ENCODE assay signal across 8 mouse cellular contexts in the genomic region with DNA sequence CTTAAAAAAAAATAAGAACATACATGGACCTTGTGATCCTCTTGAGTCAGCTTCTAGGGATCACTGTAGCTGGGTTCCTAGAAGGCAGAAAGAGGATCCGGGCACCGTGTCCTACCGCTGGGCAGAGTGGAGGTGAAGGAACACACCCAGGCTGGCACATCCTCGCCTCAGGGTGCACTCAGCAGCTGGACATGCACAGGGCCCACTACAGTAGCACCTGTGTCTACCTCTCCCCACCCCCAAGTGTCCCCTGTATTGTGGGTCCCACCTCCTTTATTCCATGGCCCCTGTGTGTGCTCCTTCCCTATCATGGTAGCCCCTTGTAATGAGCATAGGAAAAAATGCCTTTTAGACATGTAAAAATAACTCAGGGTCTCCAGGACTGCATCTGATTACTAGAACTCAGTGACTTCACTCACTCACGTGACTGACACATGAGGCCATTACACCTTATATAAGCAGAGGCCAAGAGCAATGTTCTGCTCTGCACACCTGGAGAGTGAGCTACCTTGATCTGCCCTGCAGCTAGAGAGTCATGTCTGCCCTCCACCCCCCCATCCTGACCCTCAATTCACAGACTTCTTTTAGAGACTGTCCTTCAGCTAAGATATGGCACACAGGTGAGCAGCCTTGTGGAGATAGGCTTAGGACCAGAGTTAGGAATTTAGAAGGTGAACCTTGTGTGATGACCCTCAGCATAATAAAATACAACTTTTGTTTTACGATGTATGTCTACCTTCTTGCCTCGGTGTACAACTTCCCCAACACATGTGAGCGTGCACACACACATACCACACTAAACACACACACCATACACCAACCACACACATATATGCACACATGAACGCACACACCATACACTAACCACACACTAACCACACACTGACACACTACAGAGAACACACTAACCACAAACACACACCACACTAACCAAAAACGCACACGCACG. TPM values are rescaled to one million over a fixed set of nuclear protein-coding genes. Genes with fewer than 3 reads are reported as not detected.
DNase-seq lines count a peak whose midpoint lies in the region; ATAC-seq and TF ChIP-seq lines count a peak whose summit lies in the region.

No protein-coding gene starts in this region.

- H3K4me3 ChIP-seq in layer of hippocampus, adult 2 months: peak overlapping the region; percentile 39; the same call in 1 of the 2 replicates
- no peak overlapping the region for H3K4me3 ChIP-seq in embryonic facial prominence, embryonic 11.5 days (ENCODE audit: low read depth, low read length)
- no peak overlapping the region; the same call in 1 of the 2 replicates for H3K4me3 ChIP-seq in intestine, embryonic 15.5 days (replicated peaks)
- H3K4me3 ChIP-seq in myocyte: no peak overlapping the region

- H3K27ac ChIP-seq in layer of hippocampus, adult 2 months: peak overlapping the region; percentile 73; the same call in 1 of the 2 replicates
- H3K27ac ChIP-seq in embryonic facial prominence, embryonic 11.5 days (replicated peaks; ENCODE audit: low read depth, low read length): no peak overlapping the region
- 0 out of 2 replicates have a peak overlapping the region, but pooled peaks have one; percentile 57 for H3K27ac ChIP-seq in intestine, embryonic 15.5 days

- no peak for TF ChIP-seq CTCF in layer of hippocampus, adult 2 months (conservative IDR thresholded peaks at IDR 0.05)

- H3K36me3 ChIP-seq in embryonic facial prominence, embryonic 11.5 days (replicated peaks; ENCODE audit: control insufficient read depth, insufficient read depth, low read depth, low read length): no peaks in the 10 kb centered on the region
- no peaks in the 10 kb centered on the region for H3K36me3 ChIP-seq in intestine, embryonic 15.5 days
- H3K36me3 ChIP-seq in myocyte (ENCODE audit: control insufficient read depth, insufficient read depth): no peaks in the 10 kb centered on the region

- 78% methylated on average over 12 of the region's 12 CpGs for WGBS in embryonic facial prominence, embryonic 11.5 days
- WGBS in intestine, embryonic 15.5 days: 72% methylated on average over 12 of the region's 12 CpGs

- H3K79me2 ChIP-seq in myocyte (ENCODE audit: control insufficient read depth, insufficient read depth): no peaks in the 10 kb centered on the region

- 0 out of 2 replicates have a peak, but pooled peaks have one; percentile 5 for ATAC-seq in embryonic facial prominence, embryonic 11.5 days (replicated peaks; ENCODE audit: insufficient number of reproducible peaks, low FRiP score, low TSS enrichment, low read depth)
- no peak for ATAC-seq in intestine, embryonic 15.5 days
- ATAC-seq in megakaryocyte-erythroid progenitor cell, adult 5-6 weeks (replicated peaks; ENCODE audit: low FRiP score, low TSS enrichment, poor library complexity, severe bottlenecking): no peak

- H3K9me3 ChIP-seq in embryonic facial prominence, embryonic 11.5 days (replicated peaks; ENCODE audit: control insufficient read depth, low read length): no peaks in the 10 kb centered on the region
- no peaks in the 10 kb centered on the region for H3K9me3 ChIP-seq in intestine, embryonic 15.5 days

- DNase-seq in layer of hippocampus, adult 2 months (ENCODE audit: low spot score in 2 of 2): no peak
- no peak for DNase-seq in layer of hippocampus, adult 9-10 months (ENCODE audit: low spot score)
- DNase-seq in embryonic facial prominence, embryonic 11.5 days (ENCODE audit: low spot score): no peak
- DNase-seq in right cerebral cortex, adult 2 months (ENCODE audit: low spot score in 2 of 2): no peak
- no peak for DNase-seq in spleen, postnatal 36 days (ENCODE audit: low spot score in 2 of 2)

- peaks cover 4% of the 10 kb centered on the region for H3K4me1 ChIP-seq in embryonic facial prominence, embryonic 11.5 days (ENCODE audit: control insufficient read depth, insufficient read depth, low read length)
- peaks cover 34% of the 10 kb centered on the region for H3K4me1 ChIP-seq in intestine, embryonic 15.5 days (replicated peaks)

- no peak overlapping the region for H3ac ChIP-seq in myocyte (ENCODE audit: control insufficient read depth, insufficient read length)

- no peak overlapping the region for H3K9ac ChIP-seq in embryonic facial prominence, embryonic 11.5 days (replicated peaks; ENCODE audit: low read length)
- no peak overlapping the region for H3K9ac ChIP-seq in intestine, embryonic 15.5 days

- TF ChIP-seq POLR2A in myocyte (IDR thresholded peaks at IDR 0.05; ENCODE audit: insufficient read length, low read depth): no peak

- H3K4me2 ChIP-seq in embryonic facial prominence, embryonic 11.5 days (ENCODE audit: low read depth, low read length): no peak overlapping the region
- peak overlapping the region; percentile 64 for H3K4me2 ChIP-seq in intestine, embryonic 15.5 days (replicated peaks)
- H3K4me2 ChIP-seq in myocyte (ENCODE audit: low read depth): peak overlapping the region; percentile 53

- H3K27me3 ChIP-seq in embryonic facial prominence, embryonic 11.5 days (ENCODE audit: control insufficient read depth, insufficient read depth, low read length): no peaks in the 10 kb centered on the region
- H3K27me3 ChIP-seq in intestine, embryonic 15.5 days (replicated peaks): no peaks in the 10 kb centered on the region
- no peaks in the 10 kb centered on the region for H3K27me3 ChIP-seq in myocyte (ENCODE audit: control insufficient read depth, insufficient read depth, insufficient read length)

TF ChIP-seq in myocyte, 11 proteins besides CTCF, POLR2A, EP300 and RAD21:
- TF ChIP-seq USF1 (IDR thresholded peaks at IDR 0.05; ENCODE audit: low read depth) (no peak), E2F4 (IDR thresholded peaks at IDR 0.05; ENCODE audit: insufficient read depth) (no peak), MYOD1 (IDR thresholded peaks at IDR 0.05; ENCODE audit: control insufficient read depth in 1 of 3, insufficient read length in 2 of 3, low read depth in 2 of 3) (no peak), CEBPB (IDR thresholded peaks at IDR 0.05; ENCODE audit: insufficient read depth, poor library complexity, severe bottlenecking) (no peak), REST (IDR thresholded peaks at IDR 0.05; ENCODE audit: insufficient read depth, insufficient read length) (no peak), TCF12 (IDR thresholded peaks at IDR 0.05; ENCODE audit: insufficient read depth, poor library complexity, severe bottlenecking) (no peak), TCF3 (IDR thresholded peaks at IDR 0.05; ENCODE audit: insufficient read length, low read depth) (no peak), SRF (IDR thresholded peaks at IDR 0.05; ENCODE audit: control insufficient read depth, insufficient read length, low read depth) (no peak), MYOG (IDR thresholded peaks at IDR 0.05; ENCODE audit: control insufficient read depth in 1 of 3, insufficient read depth in 1 of 3, insufficient read length in 2 of 3, low read depth in 2 of 3) (no peak), POLR2AphosphoS2 (IDR thresholded peaks at IDR 0.05; ENCODE audit: insufficient read length, low read depth) (no peak), MAX (IDR thresholded peaks at IDR 0.05; ENCODE audit: low read depth) (no peak)
TF ChIP-seq in myocyte: peak in this region for 0.

RNA-seq across cellular contexts. Expression of gene BC025920, which starts 1.8 kb away (rescaled TPM):
- 1 to 10 TPM; 4.2 to 5.0 TPM for total RNA-seq in layer of hippocampus, adult 2 months (2021)
- 0.52 and 0.70 TPM in 2 replicates for polyA plus RNA-seq in embryonic facial prominence, embryonic 11.5 days (2014; fragmentation: Nextera tagmentation; extraction: Ambion mirVana)
- 0.85 and 1.00 TPM in 2 replicates for polyA plus RNA-seq in intestine, embryonic 15.5 days (2015; fragmentation: Nextera tagmentation; extraction: Ambion mirVana)
- polyA plus RNA-seq in myocyte (2012; fragmentation: generic; extraction: Trizol): 0.78 TPM
- 3.4 and 4.5 TPM in 2 replicates for total RNA-seq in megakaryocyte-erythroid progenitor cell, adult 5-6 weeks (2014; fragmentation: Nextera tagmentation)
- 2.8 and 4.6 TPM in 2 replicates for total RNA-seq in megakaryocyte-erythroid progenitor cell, adult 5-6 weeks (2017)

RNA-seq across cellular contexts. Expression of gene Tle6, which starts 3.4 kb away (rescaled TPM):
- 1 to 10 TPM; 4.1 to 5.0 TPM for total RNA-seq in layer of hippocampus, adult 2 months (2021)
- 7.1 and 10.7 TPM in 2 replicates for polyA plus RNA-seq in embryonic facial prominence, embryonic 11.5 days (2014; fragmentation: Nextera tagmentation; extraction: Ambion mirVana)
- polyA plus RNA-seq in intestine, embryonic 15.5 days (2015; fragmentation: Nextera tagmentation; extraction: Ambion mirVana): 19.9 and 26.0 TPM in 2 replicates
- polyA plus RNA-seq in myocyte (2012; fragmentation: generic; extraction: Trizol): 15.3 TPM
- total RNA-seq in megakaryocyte-erythroid progenitor cell, adult 5-6 weeks (2014; fragmentation: Nextera tagmentation): 7.9 and 14.3 TPM in 2 replicates
- total RNA-seq in megakaryocyte-erythroid progenitor cell, adult 5-6 weeks (2017): 3.5 and 14.3 TPM in 2 replicates

RNA-seq across cellular contexts. Expression of gene Sirt6, which starts 23.3 kb away (rescaled TPM):
- total RNA-seq in layer of hippocampus, adult 2 months (2021): 10 to 100 TPM; 29.7 to 31.4 TPM
- polyA plus RNA-seq in embryonic facial prominence, embryonic 11.5 days (2014; fragmentation: Nextera tagmentation; extraction: Ambion mirVana): 37.8 and 39.8 TPM in 2 replicates
- polyA plus RNA-seq in intestine, embryonic 15.5 days (2015; fragmentation: Nextera tagmentation; extraction: Ambion mirVana): 28.9 and 33.3 TPM in 2 replicates
- polyA plus RNA-seq in myocyte (2012; fragmentation: generic; extraction: Trizol): 28.0 TPM
- total RNA-seq in megakaryocyte-erythroid progenitor cell, adult 5-6 weeks (2014; fragmentation: Nextera tagmentation): 13.7 and 18.3 TPM in 2 replicates
- total RNA-seq in megakaryocyte-erythroid progenitor cell, adult 5-6 weeks (2017): 2.1 and 5.5 TPM in 2 replicates

RNA-seq across cellular contexts. Expression of gene Ankrd24, which starts 24.0 kb away (rescaled TPM):
- 10 to 100 TPM; 33.6 to 38.6 TPM for total RNA-seq in layer of hippocampus, adult 2 months (2021)
- polyA plus RNA-seq in embryonic facial prominence, embryonic 11.5 days (2014; fragmentation: Nextera tagmentation; extraction: Ambion mirVana): 3.2 and 4.1 TPM in 2 replicates
- 8.4 and 9.8 TPM in 2 replicates for polyA plus RNA-seq in intestine, embryonic 15.5 days (2015; fragmentation: Nextera tagmentation; extraction: Ambion mirVana)
- 11.8 TPM for polyA plus RNA-seq in myocyte (2012; fragmentation: generic; extraction: Trizol)
- total RNA-seq in megakaryocyte-erythroid progenitor cell, adult 5-6 weeks (2014; fragmentation: Nextera tagmentation): 7.7 and 10.4 TPM in 2 replicates
- 2.1 and 3.0 TPM in 2 replicates for total RNA-seq in megakaryocyte-erythroid progenitor cell, adult 5-6 weeks (2017)

RNA-seq across cellular contexts. Expression of gene Tle2, which starts 29.9 kb away (rescaled TPM):
- total RNA-seq in layer of hippocampus, adult 2 months (2021): 10 to 100 TPM; 34.0 to 46.8 TPM
- 14.1 and 15.3 TPM in 2 replicates for polyA plus RNA-seq in embryonic facial prominence, embryonic 11.5 days (2014; fragmentation: Nextera tagmentation; extraction: Ambion mirVana)
- 14.5 and 17.8 TPM in 2 replicates for polyA plus RNA-seq in intestine, embryonic 15.5 days (2015; fragmentation: Nextera tagmentation; extraction: Ambion mirVana)
- 11.3 TPM for polyA plus RNA-seq in myocyte (2012; fragmentation: generic; extraction: Trizol)
- total RNA-seq in megakaryocyte-erythroid progenitor cell, adult 5-6 weeks (2014; fragmentation: Nextera tagmentation): 4.2 and 5.9 TPM in 2 replicates
- 0.33 and 0.69 TPM in 2 replicates for total RNA-seq in megakaryocyte-erythroid progenitor cell, adult 5-6 weeks (2017)
